Mouse (Mus musculus) frontal cortex, postnatal 25 days (tissue): ENCODE measurements around the gene Camta1.

Source experiments
- DNase-seq, 2 experiments: peaks; one replicate each; pipeline ENCODE4 v3.0.0; 2022; ENCODE audit warnings: low spot score in 2 of 2

Gene Camta1

DNA sequence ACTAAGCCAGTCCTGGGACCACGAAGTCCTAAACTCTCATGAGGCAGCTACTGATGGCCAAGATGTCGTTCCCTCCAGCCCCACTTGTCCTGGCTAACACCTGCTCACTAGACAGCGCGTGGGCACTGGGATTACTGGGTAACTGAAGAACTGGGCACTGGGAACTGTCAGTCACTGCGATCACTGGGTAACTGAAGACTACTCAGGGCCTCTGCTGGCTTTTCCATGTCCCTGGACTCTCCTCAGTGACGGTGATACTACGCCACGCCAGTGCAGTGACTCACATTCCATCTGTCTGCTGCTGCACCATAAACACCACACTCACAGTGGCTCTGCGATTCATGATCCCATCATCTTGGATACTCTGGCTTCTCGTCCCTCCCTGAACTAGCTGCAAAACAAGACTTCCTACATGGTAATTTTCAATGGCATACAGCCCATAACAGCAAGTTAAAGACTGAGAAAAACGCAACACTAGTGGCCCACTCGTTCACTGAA, 81.7 kb downstream of the Camta1 start:
- no peak for DNase-seq

DNA sequence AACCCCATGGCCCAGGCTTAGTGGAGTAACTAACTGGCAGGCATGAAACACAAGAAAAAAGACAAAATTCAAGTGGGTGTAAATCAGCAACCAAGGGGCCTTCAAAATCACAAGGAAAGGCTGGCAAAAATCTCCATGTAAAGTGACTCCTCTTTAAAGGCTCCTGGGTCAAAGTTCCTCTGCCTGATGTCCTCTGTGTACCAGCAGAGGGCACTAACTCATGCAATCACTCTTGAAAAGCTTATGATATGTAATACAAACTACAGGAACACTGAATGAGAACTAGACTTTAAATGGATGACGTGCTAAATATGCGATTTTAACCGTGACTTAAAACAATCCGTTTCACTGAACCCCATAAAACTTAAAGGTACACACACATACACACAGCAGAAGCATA, 83.2 kb downstream of the Camta1 start:
- DNase-seq: no peak

DNA sequence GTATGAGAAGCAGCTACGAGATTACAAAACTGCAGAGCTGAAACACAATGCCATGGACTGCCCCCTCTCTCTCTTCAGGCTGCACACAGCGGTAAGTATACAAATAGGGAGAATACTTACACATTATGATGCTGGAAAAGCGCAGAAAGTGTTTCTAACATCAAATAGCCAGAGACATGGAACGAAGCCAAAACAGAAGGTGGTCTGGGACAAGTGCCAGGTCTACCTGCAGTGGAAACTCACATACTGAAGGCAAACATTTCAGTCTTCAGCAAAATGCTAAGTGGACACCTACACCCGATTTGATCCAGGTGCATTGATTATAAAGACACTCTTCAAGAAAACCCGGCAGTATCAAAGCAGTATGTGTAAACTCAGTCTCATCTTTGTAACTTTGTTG, 84.2 kb downstream of the Camta1 start:
- no peak for DNase-seq

DNA sequence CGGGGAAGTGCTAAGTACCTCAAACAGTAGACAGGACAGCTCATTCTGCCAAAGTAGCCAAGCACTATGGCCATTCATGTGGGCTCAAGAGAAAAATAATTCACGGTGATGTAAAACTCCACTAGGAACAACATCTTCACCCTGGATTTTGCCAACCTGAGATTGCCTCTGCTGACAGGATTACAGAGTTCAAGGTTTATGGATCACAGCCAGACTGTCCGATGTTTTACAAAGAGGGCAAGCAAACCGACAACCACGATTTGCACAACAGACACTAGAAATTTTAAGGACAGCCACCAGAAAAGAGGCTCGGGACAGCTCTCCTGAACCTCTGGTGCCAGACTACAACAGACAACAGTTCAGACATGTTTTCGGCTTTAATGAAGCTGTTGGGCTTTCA, 86.2 kb downstream of the Camta1 start:
- no peak for DNase-seq

DNA sequence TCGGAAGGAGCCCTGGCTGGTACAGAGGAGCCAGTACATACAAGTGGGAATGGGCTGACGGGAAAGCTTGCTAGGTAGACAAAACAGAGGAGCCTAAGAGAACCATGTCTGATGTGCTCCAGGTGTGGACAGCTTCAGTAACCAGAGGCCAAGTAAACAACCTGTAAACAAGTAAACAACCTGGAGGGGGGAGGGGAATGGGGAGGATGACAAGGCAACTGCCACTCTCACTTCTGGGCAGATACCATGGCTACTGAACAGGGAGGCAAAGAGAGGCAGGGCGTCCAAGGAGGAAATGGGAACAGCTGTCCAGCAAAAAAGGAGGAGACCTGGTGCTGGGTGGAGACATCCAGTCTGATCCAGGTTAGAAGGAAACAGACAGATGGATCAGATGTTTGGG, 88.0 kb downstream of the Camta1 start:
- DNase-seq: no peak

DNA sequence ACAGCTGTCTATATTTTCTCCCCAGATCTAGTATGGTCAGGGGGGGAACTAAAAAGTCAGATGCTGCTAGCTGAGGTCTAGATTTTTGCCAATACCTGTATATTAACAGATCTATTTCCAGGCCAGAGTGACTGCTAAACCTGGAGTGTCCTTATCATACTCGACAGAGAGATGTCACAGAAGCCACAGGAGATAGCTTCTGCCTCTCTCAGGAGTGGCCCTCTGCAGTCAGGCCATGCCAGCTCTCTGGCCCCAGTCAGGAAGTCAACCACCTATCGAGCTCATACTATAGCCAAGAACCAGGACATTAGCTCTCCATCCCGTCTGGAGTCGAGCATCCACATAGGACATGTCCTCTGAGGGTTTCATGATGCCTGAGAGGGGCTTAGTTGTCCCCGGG, 88.7 kb downstream of the Camta1 start:
- DNase-seq: no peak

DNA sequence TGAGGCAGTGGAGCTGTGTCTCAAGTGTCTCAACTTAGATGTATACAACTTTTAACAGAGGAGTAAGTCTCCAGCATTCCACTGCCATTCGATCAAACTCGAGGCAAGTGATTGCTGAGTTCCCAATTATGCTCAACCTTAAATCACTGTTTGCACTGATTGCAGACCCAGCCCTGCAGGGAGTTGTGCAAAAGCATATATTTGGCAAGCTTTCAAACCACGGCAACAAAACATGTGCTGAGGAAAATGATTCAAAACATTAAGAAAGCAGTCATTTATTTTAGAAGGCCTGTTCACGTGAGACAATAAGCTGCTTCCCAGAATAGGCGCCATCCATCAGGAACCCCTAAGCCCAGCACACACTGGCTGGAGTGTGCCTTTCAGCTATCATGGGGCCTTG, 91.0 kb downstream of the Camta1 start:
- DNase-seq: no peak

DNA sequence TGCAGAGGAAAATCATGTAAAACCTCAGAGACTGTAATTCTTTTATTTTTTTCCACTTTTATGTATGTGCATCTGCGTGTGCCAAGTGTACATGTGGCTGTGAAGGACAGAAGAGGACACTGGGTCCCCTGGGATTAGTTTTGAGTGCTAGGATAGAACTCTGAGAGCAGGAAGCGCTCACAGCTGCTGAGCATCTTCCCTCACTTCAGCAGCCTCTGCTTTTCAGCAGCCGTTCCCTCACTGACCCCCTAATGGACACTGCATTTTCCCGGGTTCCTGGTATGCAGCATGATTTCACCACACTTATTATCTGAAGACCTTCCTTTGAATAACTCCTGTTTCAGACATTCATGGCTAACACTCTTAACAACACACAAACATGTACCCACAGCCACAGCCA, 93.9 kb downstream of the Camta1 start:
- DNase-seq: no peak

DNA sequence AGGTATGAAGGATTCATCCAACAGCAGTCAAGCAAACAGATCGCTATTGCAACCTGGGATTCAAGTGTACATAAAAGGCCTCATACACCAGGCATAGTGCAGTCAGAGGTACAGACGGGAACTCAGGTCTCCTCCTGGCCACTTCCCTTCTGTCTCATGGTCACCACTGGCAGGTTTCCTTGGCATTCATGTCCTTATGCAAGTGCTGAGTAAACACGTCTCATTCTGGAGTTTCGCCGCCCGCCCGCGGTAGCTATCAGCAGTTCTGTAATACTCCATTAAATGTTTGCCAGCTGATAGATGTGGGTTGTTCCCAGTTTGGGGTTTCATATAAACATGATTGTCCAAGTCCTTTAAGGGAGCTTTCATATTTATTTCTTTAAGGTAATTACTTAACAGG, 94.3 kb downstream of the Camta1 start:
- no peak for DNase-seq

DNA sequence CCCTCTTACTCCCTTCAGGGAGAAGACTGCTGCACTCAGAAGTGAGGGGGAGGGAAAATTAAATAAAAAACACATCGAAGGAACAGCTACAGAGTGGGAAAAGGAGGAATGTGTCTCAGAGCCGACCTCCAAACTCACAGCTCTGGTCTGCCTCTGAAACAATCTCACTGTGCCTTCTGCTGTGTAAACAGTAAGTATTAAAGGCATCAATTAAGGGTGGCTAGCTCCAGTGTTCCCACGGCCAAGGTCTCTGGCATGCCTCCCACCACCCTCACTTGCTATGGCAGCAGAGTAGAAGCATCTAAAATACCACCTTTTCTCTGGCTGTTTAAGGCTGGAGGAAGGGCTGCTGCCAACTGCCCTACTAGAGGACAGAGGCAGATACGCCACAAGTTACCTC, 96.3 kb downstream of the Camta1 start:
- no peak for DNase-seq

DNA sequence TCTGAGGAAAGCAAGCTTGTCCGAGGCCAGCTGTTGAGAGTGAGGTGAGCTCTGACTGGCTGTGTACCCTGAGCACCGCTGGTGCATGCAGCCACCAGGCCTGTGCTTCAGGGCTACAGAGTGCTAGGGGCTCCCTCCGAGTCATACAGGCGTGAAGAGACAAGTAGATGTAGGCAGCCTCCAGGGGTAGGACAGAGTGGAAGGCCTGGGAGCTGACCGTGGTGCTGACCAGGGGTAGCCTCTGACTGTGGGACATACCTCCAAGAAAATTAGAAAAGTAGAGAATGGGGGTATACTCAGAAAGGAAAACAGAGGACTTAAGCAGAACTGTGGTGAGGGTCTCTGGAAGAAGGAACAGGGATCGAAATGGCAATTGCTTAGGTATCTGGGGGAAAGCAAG, 97.7 kb downstream of the Camta1 start:
- no peak for DNase-seq

DNA sequence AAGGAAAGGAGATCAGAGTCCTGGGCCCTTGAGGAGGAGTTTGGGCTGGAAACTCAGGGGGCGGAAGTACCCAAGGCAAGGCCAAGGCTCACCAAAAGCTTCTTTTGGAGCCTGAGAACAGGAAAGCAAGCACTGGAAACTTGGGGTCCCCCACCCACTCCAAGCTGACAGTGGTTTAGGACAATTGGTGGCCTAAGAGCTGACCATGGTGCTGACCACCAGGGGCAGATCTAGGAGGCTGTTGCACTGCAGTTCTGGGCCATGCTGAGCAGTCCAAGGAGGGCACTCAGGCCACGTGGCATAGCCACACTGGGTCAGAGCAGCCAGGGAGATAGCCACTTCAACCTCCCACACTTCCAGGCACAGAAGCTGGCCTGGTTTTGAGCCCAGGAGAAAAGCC, 102.6 kb downstream of the Camta1 start:
- no peak for DNase-seq

DNA sequence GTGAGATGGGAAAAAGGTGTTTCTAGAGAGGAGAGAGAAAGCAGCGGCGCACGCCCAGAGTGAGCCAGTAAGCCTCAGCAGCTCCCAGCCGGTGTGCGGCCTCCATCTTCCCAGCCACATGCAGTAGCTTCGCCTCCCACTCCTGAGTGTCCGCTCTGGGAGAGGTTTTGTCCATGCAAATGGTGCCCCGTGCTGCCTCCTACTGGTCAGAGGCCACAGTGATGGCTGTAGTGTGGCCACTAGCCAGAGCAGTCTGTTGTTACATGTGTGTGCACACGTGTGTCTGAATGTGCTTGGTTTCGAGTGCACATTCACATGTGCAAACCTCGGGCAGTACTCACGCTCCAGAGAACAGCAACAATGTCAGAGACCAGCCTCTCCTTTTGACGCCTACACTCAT, 103.3 kb downstream of the Camta1 start:
- DNase-seq: no peak

DNA sequence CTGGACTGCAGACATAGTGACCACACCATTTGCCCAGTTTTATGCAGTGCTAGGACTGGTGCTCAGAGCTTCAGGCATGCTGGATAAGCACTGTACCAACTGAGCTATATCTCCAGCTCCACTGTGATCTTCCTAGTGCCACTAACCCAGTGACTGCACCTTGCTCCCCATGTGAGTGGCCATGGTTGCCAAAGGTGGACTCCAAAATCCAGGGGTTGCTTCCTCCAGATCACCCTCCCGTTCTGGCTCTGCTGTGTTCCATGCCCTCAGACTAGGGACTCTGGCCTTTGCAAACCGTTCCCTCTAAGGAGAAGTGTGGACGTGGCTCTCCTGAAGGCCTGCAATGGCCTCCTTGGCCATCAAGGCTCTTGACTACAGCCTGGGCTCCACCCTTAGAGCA, 104.4 kb downstream of the Camta1 start:
- DNase-seq: no peak

DNA sequence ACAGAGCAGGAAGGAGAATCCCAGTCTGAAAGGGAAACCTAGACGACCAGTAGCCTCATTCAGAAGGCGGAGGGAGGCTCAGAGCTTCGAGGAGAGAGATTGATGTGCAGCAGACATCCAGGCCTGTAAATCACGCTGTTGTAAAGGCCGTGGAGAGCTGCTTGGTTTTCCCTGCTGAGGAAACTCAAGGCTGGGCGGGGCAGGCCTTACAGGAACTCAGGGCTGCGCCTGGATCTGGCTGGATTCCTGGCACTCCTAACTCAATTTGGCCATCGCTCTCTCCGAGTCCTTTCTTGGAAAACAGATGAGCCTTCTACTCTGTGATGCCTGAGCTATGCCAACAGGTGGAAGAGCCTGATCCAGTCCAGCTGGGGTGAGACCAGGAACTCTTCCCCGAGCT, 105.3 kb downstream of the Camta1 start:
- DNase-seq: no peak

DNA sequence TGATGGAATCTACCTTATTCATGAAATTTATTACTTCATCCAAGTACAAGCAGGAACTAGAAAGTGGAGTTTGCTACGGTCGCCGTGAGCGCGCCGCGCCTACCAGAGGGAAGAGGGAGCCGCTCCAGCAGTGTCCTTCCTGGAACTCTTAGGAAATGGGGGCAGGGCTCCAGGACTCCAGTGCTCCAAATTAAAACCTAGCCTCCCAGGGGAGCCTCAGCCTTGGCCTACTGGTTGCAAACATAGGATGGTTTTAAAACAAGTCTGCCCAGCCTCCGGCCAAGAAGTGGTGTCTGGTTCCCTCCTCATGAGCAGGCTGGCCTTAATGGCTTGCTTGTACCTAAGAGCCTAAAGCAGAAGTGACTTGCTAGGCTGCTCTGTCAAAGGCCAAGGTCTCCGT, 108.4 kb downstream of the Camta1 start:
- DNase-seq: no peak

DNA sequence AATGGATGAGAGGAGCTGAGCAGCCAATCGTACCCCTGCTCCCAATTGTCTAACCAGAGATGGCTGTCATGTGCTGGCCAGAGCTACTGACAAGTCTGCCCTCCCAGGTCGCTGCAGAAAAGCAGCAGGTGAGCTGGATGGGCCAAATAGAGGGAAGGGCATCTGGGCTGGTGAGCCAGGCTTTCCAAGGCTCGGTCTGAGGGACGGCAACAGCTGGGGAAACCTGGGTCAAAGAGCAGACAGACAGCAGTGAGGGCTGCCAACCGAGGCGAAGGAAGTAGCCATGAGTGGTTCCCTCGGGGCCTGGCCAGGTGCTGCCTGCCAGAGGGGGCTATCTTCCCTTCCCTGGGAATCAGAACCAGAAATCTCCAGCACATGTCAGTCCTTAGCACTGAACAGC, 109.1 kb downstream of the Camta1 start:
- DNase-seq: no peak

DNA sequence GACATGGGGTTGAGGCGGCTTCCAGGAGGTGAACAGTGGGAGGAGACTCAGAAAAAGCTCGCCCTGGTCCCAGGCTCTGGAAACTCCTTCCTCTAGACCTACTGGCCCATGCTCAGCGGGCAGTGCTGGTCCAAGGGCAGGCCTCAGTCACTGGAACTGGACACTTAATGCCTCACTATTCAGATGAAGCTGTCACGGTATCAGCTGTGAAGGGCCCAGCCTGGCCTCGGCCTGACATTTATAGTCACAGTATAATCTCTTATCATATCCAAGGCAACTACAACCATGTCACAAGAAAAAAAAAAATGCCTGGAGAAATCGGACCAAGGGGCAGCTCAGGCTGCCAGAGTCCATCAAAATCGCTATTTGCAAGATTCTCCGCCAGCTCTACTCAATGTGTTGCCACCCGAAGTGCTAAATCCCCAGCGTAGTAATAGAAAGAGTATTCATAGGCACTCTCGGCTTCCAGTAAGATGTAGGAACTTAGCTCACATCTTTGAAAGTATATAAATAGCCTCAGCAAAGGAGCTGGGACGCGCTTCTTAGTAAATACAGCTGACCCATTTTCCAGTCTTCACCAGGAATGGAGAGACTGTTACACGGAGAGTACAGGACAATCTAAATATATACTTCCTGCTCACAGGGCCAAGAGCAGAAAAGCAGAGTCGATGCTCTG, 110.3 kb downstream of the Camta1 start:
- DNase-seq: no peak

DNA sequence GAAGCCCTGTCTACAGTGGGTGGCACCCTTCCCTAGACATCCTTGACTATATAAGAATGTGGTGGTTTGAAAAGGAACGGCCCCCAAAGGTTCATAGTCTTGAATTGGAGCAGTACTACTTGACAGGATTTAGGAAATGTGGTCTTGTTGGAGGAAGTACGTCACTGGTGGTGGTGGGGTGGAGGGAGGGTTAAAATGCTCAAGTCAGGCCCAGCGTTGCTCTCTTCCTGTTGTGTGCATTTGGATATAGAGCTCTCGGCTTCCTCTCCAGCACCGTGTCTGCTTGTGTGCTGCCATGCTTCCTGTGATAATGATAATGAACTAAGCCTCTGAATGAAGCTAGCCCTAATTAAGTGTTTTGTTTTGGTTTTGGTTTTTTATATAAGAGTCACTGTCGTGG, 114.0 kb downstream of the Camta1 start:
- DNase-seq: no peak

DNA sequence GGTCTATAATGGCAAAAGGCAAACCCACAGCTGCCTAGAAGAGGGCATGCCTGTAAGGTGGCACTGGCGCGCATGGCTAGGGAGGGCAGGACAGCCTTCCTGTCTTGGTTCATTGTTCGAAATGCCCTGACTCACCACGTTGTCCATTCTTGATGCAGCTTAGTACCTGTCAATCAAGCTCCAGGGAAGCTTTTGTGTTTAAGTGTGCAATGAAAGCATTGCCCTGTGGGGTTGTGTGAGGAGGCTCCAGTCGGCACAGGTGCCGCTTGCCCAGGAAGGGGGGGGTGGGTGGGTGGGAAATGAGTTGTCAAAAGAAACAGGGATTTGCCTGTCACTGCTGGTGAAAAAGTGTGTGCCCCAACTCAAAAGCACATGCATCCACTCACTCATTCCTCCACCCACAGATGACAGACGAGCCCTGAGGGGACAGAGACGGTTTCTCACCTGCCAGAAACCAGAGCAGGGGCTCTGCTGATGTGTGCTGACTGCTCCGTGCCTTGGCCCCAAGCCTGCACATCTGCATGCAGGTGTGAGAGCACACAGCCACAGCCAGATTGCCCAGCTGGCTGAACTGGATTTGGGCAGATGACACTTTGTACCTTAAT, 115.6 kb downstream of the Camta1 start:
- no peak for DNase-seq

DNA sequence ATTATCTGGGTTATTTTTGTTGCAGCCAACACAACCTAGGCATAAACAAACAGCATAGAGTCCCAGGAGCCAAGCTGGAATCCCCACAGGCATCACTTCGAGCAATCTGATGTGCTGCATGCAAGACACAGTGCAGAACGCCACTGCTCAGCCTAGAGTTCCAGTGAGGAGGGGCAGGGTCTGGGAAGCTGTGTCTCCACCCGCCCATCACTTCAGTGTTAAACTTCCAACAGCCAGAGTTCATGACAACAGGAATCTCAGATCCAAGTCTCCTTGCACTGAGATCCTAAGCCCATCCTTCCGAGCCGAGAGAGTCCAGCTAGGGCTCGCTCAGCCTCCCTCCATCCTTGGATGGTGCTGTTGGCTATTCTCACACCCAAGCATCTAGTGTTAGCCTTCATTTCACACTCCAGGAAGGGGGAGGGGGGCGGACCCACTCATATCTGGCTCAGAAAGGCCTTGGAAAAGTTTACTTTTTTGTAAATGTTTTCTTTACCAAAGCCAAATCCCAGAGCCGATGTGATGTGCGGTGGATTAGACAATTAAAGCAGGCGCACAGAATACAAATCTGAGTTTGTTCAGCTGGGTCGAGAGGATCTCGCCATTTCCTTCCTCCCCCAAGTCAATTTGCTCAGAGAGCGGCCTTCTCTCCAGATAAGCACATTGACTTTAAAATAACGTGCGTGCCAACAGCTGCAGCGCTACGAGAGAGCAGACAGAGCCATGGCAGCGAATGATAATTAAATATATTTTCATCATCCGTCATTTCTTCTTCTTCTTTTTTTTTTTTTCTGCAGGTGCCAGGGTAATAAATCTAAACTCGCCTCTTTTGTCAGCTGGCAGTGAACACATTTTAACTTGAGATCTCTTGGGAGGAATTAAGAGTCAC, 120.2 kb downstream of the Camta1 start:
- DNase-seq: no peak

DNA sequence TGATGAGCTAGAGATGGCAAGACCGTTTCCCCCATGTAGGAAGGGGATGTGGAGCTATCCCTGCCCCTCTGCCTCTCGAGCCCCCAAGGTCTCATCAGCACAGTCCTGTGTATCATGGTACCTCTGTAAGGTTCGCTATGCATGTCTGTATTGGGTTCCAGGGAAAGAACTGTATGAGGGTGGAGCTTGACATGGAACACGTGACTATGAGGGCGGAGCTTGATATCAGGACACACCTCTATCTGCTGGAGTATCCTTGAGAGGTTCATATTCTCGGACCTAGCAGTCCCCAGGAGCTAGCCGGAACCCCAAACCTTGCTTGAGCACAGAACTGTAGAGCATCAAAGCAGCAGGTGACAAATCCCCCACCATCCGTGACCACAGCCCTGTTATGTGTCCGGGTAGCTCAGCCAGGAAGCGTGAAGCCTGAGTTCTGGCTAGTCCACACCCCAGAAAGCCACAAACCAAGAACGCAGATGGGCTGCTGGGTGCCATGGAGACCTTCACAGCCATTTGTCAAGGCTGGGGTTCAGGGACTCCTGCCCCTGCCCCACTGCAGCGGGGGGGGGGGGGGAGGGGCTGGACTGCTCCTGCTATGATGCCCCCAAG, 122.2 kb downstream of the Camta1 start:
- DNase-seq: no peak
